Mouse (Mus musculus): ENCODE measurements around the gene Necab3. TPM values are rescaled to one million over a fixed set of nuclear protein-coding genes. Genes with fewer than 3 reads are reported as not detected.

The Necab3 gene
- 0.49 and 0.59 TPM in 2 replicates for polyA plus RNA-seq (2015; fragmentation: Nextera tagmentation; extraction: Ambion mirVana)

DNA sequence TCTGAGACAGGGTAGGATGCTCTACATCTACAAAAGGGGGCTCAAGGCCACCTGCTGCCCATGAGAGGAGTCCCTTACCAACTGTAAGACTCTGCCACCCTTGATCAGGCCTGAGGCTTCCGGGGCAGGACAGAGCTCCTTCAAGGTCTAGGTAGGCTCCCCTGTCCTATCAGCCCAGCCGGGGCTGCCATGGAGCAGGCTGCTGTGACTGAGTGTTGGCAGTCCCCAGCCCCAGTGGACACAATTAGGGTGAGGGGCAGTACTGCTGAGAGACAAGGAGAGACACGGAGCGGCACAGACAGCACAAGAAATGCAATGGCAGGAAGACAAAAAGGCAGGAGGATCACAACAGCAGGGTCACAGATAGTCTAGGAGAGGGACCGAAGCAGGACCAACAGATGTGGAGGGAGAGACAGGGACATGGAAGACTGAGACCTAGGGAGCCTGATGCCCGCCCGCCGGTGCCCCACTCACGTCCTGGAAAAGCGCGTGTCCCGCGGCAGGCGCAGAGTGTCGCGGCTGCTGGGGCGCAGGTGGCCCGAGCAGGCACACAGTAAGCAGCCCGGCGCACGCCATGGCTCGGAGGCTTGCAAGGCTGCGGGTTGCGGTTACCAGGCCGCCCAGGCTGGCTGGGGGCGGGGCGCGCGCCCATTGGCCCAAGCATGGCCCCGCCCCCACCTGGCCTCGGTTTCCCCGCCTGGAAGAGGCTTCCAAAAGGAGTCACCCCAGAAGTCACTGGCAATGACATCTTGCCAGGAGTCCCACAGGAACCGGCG, at the start of gene Necab3:
Gene Necab3 (minus strand): TSS at position 627 of the 776 bp plus-strand sequence.

DNA sequence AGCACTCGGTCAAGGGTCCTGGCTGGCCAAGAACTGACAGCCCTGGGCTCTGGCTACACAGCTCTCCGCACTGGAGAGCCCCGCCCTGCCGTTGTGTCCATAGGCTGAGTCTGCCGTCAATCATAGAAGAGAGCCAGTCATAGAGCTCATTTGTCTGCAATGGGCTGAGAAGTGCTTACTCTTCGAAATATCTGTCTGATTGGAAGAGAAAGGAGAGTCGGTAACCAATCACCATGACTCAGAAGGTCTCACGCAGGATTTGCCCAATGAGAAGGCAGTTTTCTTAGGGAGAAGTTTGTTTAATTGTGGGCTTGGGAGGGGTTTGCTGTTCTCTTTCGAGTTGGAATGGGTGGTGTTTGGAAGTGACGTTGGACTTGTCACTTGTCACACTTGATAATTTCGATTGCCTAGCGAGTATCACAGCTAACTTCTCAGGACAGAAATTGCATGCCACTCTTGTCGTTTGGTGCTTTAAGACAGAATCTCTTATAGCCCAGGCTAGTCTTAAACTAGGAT, 45.0 kb upstream of the Necab3 start, which contains the start of gene Pxmp4:
Gene Pxmp4 (minus strand): TSS at position 71 of the 516 bp plus-strand sequence.

DNA sequence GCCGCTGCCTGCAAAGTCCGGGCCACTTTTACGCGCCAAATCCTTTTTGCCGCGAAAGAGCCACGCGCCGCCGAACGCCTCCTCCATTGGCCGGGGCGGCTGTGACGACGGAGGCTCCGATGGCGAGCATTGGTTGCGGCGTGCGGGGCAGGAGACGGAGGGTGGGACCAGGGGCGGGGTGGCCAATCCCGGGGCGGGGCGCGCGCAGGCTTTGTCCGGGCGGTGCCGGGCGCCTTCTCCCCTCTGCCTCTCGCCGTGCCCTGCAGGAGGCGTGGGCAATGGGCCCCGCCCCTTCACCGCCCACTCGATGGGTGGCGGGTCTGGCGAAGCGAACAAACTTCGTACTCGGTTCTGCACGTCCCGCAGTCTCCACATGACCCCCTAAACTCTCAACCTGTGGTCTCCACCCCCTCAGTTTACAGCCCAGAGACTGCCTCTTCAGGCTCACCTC, 11.2 kb upstream of the Necab3 start, which contains the start of gene E2f1:
Gene E2f1 (minus strand): TSS at position 57 of the 451 bp plus-strand sequence.

DNA sequence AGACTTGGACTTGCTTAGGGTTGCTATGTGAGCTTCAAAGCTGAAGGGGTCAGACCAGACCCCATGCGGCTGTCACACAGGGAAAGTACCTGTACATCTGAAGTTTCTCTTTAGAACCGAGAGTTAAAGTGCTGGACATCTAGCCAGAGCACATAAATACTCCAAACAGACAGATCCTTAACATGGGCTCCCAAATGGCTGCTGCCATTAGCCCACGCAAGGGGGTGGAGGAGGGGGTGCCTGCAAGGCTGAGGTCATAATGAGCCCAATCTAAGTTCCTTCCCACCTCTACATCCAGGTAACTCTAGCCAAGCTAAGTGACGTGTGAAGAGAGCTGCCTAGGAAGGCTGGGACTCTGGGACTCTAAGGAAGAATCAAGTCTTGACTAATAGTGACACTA, 7.2 kb downstream of the Necab3 start, which contains the start of gene Actl10:
Gene Actl10 (plus strand): TSS at position 301 of the 400 bp plus-strand sequence.

DNA sequence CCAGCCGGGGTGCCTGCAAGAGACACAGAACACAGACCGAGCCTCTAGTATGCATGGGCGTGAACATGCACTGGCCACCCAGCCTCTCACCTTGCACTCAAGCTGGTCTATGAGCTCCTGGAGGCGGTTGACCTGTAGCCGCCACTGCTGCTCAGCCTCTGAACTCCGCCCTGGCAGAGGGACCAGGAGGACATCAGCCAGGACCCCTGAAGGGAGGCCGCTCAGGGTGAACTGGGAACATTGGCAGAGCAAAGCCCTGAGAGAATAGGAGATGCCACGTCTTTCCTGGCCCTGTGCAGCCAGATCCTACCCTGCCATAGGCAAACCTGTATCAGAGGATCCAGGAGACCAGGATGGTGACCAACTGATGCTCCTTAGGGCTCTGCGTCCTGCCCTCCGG, 12.0 kb downstream of the Necab3 start, which contains the start of gene 1700003F12Rik:
Gene 1700003F12Rik (plus strand): TSS at position 375 of the 400 bp plus-strand sequence.

Other genes starting within 250 kb of the Necab3 start
- gene Cdk5rap1, start 185.9 kb downstream of the Necab3 start, polyA plus RNA-seq (2015; fragmentation: Nextera tagmentation; extraction: Ambion mirVana): 8.0 and 11.6 TPM in 2 replicates
- gene Snta1, start 150.8 kb downstream of the Necab3 start, polyA plus RNA-seq (2015; fragmentation: Nextera tagmentation; extraction: Ambion mirVana): 11.9 and 12.6 TPM in 2 replicates
- 13.3 and 13.4 TPM in 2 replicates for gene Cbfa2t2, start 122.4 kb downstream of the Necab3 start, polyA plus RNA-seq (2015; fragmentation: Nextera tagmentation; extraction: Ambion mirVana)
- gene 1700003F12Rik, start 11.8 kb downstream of the Necab3 start, polyA plus RNA-seq (2015; fragmentation: Nextera tagmentation; extraction: Ambion mirVana): 1.1 and 1.3 TPM in 2 replicates
- gene Actl10, start 7.1 kb downstream of the Necab3 start, polyA plus RNA-seq (2015; fragmentation: Nextera tagmentation; extraction: Ambion mirVana): not detected in 2 replicates
- gene E2f1, start 11.0 kb upstream of the Necab3 start, polyA plus RNA-seq (2015; fragmentation: Nextera tagmentation; extraction: Ambion mirVana): 7.3 and 9.6 TPM in 2 replicates
- gene Pxmp4, start 44.8 kb upstream of the Necab3 start, polyA plus RNA-seq (2015; fragmentation: Nextera tagmentation; extraction: Ambion mirVana): 46.1 and 47.0 TPM in 2 replicates
- gene Zfp341, start 54.4 kb upstream of the Necab3 start, polyA plus RNA-seq (2015; fragmentation: Nextera tagmentation; extraction: Ambion mirVana): 0.43 and 0.70 TPM in 2 replicates
- 0.47 TPM in 1 of 2 replicates, not detected in the other for gene 4930519P11Rik, start 54.5 kb upstream of the Necab3 start, polyA plus RNA-seq (2015; fragmentation: Nextera tagmentation; extraction: Ambion mirVana)
- 31.9 and 33.5 TPM in 2 replicates for gene Chmp4b, start 92.8 kb upstream of the Necab3 start, polyA plus RNA-seq (2015; fragmentation: Nextera tagmentation; extraction: Ambion mirVana)
- not detected in 2 replicates for gene Gm14214, start 211.1 kb upstream of the Necab3 start, polyA plus RNA-seq (2015; fragmentation: Nextera tagmentation; extraction: Ambion mirVana)
- gene Raly, start 232.2 kb upstream of the Necab3 start, polyA plus RNA-seq (2015; fragmentation: Nextera tagmentation; extraction: Ambion mirVana): 41.3 and 52.4 TPM in 2 replicates
- 0.41 TPM in 1 of 2 replicates, not detected in the other for gene a, start 232.5 kb upstream of the Necab3 start, polyA plus RNA-seq (2015; fragmentation: Nextera tagmentation; extraction: Ambion mirVana)

Data from urinary bladder, postnatal 0 days (tissue).